Comparison of ENCODE assay signal across 8 mouse cellular contexts in genomic region chr12:51377003-51377887, GRCm38 (mm10). TPM values are rescaled to one million over a fixed set of nuclear protein-coding genes. Genes with fewer than 3 reads are reported as not detected.
DNase-seq lines count a peak whose midpoint lies in the region; ATAC-seq and TF ChIP-seq lines count a peak whose summit lies in the region.

Scfd1 (plus strand) TSS chr12:51377510.

- H3K4me2 ChIP-seq in kidney, embryonic 14.5 days (replicated peaks; ENCODE audit: low read depth, low read length) = peak within 1 kb of the TSS; percentile 59
- H3K4me2 ChIP-seq in limb, embryonic 15.5 days = peak within 1 kb of the TSS; percentile 44

- peak within 1 kb of the TSS; percentile 73 for H3K4me3 ChIP-seq in bone marrow macrophage, adult 2 months (ENCODE audit: insufficient read depth, low read length)
- peak within 1 kb of the TSS; percentile 95 for H3K4me3 ChIP-seq in embryonic fibroblast, embryonic 13.5 days (ENCODE audit: insufficient read depth, low read length)
- H3K4me3 ChIP-seq in kidney, embryonic 14.5 days (ENCODE audit: low read length) = peak within 1 kb of the TSS; percentile 73
- peak within 1 kb of the TSS; percentile 74 for H3K4me3 ChIP-seq in limb, embryonic 15.5 days

- TF ChIP-seq CTCF in bone marrow macrophage, adult 2 months (IDR thresholded peaks at IDR 0.05; ENCODE audit: low read depth, low read length) = no peak
- TF ChIP-seq CTCF in embryonic fibroblast, embryonic 13.5 days (IDR thresholded peaks at IDR 0.05; ENCODE audit: borderline replicate concordance, insufficient read depth, low read length) = no peak

- H3K4me1 ChIP-seq in bone marrow macrophage, adult 2 months (ENCODE audit: control insufficient read depth, insufficient read depth, low read length) = peaks cover 4% of the 10 kb centered on the region; the same call in 1 of the 2 replicates
- H3K4me1 ChIP-seq in embryonic fibroblast, embryonic 13.5 days (ENCODE audit: control insufficient read depth, insufficient read depth, low read length) = no peaks in the 10 kb centered on the region
- no peaks in the 10 kb centered on the region for H3K4me1 ChIP-seq in kidney, embryonic 14.5 days (ENCODE audit: control insufficient read depth, insufficient read depth, low read length)
- H3K4me1 ChIP-seq in limb, embryonic 15.5 days = 0 out of 2 replicates have a peak, but pooled peaks cover 2% of the 10 kb centered on the region

- ATAC-seq in kidney, embryonic 14.5 days (ENCODE audit: low FRiP score, low TSS enrichment) = peak; percentile 100
- peak; percentile 100 for ATAC-seq in limb, embryonic 15.5 days (ENCODE audit: insufficient number of reproducible peaks, low FRiP score, low TSS enrichment, low read depth)

- under 1% methylated on average over 34 of the region's 34 CpGs for WGBS in kidney, embryonic 14.5 days
- WGBS in limb, embryonic 15.5 days = under 1% methylated on average over 34 of the region's 34 CpGs

- no peaks in the 10 kb centered on the region for H3K9me3 ChIP-seq in kidney, embryonic 14.5 days (ENCODE audit: control insufficient read depth, low read length)
- no peaks in the 10 kb centered on the region for H3K9me3 ChIP-seq in limb, embryonic 15.5 days

- H3K36me3 ChIP-seq in kidney, embryonic 14.5 days (ENCODE audit: control insufficient read depth, insufficient read depth, low read length) = peaks cover 24% of the 10 kb centered on the region
- H3K36me3 ChIP-seq in limb, embryonic 15.5 days = peaks cover 27% of the 10 kb centered on the region

- no peak for TF ChIP-seq POLR2A in bone marrow macrophage, adult 2 months (IDR thresholded peaks at IDR 0.05; ENCODE audit: borderline replicate concordance, low read depth, low read length)
- TF ChIP-seq POLR2A in embryonic fibroblast, embryonic 13.5 days (IDR thresholded peaks at IDR 0.05; ENCODE audit: low read depth, low read length) = peak; percentile 94

- peak within 1 kb of the TSS; percentile 40 for H3K27ac ChIP-seq in bone marrow macrophage, adult 2 months (ENCODE audit: insufficient read depth, low read depth, low read length)
- H3K27ac ChIP-seq in embryonic fibroblast, embryonic 13.5 days (ENCODE audit: insufficient read depth, low read length) = peak within 1 kb of the TSS; percentile 65
- H3K27ac ChIP-seq in kidney, embryonic 14.5 days (ENCODE audit: low read depth, low read length) = peak within 1 kb of the TSS; percentile 57
- peak within 1 kb of the TSS; percentile 92 for H3K27ac ChIP-seq in limb, embryonic 15.5 days

- no peaks in the 10 kb centered on the region for H3K27me3 ChIP-seq in kidney, embryonic 14.5 days (ENCODE audit: control insufficient read depth, insufficient read depth, low read length)
- H3K27me3 ChIP-seq in limb, embryonic 15.5 days = no peaks in the 10 kb centered on the region

- peak; percentile 95 for DNase-seq in A20 (ENCODE audit: low read depth, low spot score)
- peak; percentile 92 to 93 for DNase-seq in heart, adult 9 months (ENCODE audit: low spot score in 2 of 2)
- peak; percentile 84 to 85 for DNase-seq in monocyte, adult 2 months (ENCODE audit: low read depth in 1 of 2, low spot score in 2 of 2)
- DNase-seq in spleen, postnatal 36 days (ENCODE audit: low spot score in 2 of 2) = peak; percentile 92

- H3K9ac ChIP-seq in kidney, embryonic 14.5 days (ENCODE audit: low read depth, low read length) = peak within 1 kb of the TSS; percentile 79
- H3K9ac ChIP-seq in limb, embryonic 15.5 days = peak within 1 kb of the TSS; percentile 78

RNA-seq across cellular contexts. Expression of gene Scfd1, which starts in this region (rescaled TPM):
- polyA plus RNA-seq in bone marrow macrophage, adult 2 months (2012; ENCODE audit: insufficient read depth, insufficient read length, missing spikeins) = 39.5 and 41.3 TPM in 2 replicates
- 94.2 and 101 TPM in 2 replicates for polyA plus RNA-seq in embryonic fibroblast, embryonic 13.5 days (2011; ENCODE audit: insufficient read length, low read depth, missing spikeins)
- polyA plus RNA-seq in kidney, embryonic 14.5 days (2014; fragmentation: Nextera tagmentation; extraction: Ambion mirVana) = 86.8 and 91.9 TPM in 2 replicates
- 91.1 and 91.3 TPM in 2 replicates for polyA plus RNA-seq in limb, embryonic 15.5 days (2015; fragmentation: Nextera tagmentation; extraction: Ambion mirVana)

Comparison
In these comparisons a context has a peak if more than half of its experiments do, and no peak if none do; other contexts are left out.
1. Peak in every context shown above with its lines: DNase-seq, ATAC-seq, H3K4me3 ChIP-seq and H3K27ac ChIP-seq.
2. H3K27ac ChIP-seq: peak in every context shown above with its lines; median percentile 92 in limb, embryonic 15.5 days; 65 in embryonic fibroblast, embryonic 13.5 days; 57 in kidney, embryonic 14.5 days; 40 in bone marrow macrophage, adult 2 months.